Mouse (Mus musculus) lung, adult 2 months (tissue): Measurements from ENCODE around the gene Hira. TPM values are rescaled to one million over a fixed set of nuclear protein-coding genes. Genes with fewer than 3 reads are reported as not detected.

Experiments
- DNase-seq: peaks from one replicate; pipeline ENCODE4 v3.0.0; 2022
- H3K4me1 ChIP-seq: fragments of 200-500 bp; 2 replicates; pipeline ENCODE4 v1.6.1; 2011; ENCODE audit warnings: low read length; ENCODE audit not compliant: control insufficient read depth, insufficient read depth
- H3K4me3 ChIP-seq: fragments of 200-500 bp; replicated peaks from 2 replicates; pipeline ENCODE3; 2011; ENCODE audit warnings: low read depth, mild to moderate bottlenecking, control low read depth, low read length; ENCODE audit errors: extremely low read depth
- CTCF ChIP-seq: fragments of 200-500 bp; IDR thresholded peaks from 2 replicates; pipeline ENCODE4 v1.5.1; 2011; ENCODE audit warnings: mild to moderate bottlenecking, low read length, control low read depth; ENCODE audit not compliant: insufficient read depth
- POLR2A ChIP-seq: fragments of 200-500 bp; IDR thresholded peaks from 2 replicates; pipeline ENCODE4 v1.6.1; 2011; ENCODE audit warnings: low read depth, mild to moderate bottlenecking, control low read depth, low read length, borderline replicate concordance; ENCODE audit errors: extremely low read depth
- WGBS: fragments of 180-500 bp; shearing (Covaris S2); methylation state at CpG from one replicate; pipeline ENCODE4 v1.1.7; 2018; 5-methylcytosine and 5-hydroxymethylcytosine counted together
- polyA plus RNA-seq: library from polyadenylated mRNA; depleted of rRNA; stranded (reverse); fragments of >200 nt; gene quantifications from 2 replicates; pipeline ENCODE4 v1.2.3, GENCODE M21; 2012

The Hira gene
- polyA plus RNA-seq, 1 experiment, result 58.8 TPM

- Histone ChIP-seq H3K4me3 (no peak overlapping the region), H3K4me1 (no peaks in the 10 kb centered on the region)
- TF ChIP-seq CTCF (no peak), POLR2A (no peak)
- WGBS, result 75% methylated on average over 1 of the region's 1 CpGs
- no peak for DNase-seq
Observed at GRCm38 (mm10) chr16:18905648-18906047, 28.8 kb downstream of the Hira start.

- no peak for DNase-seq
- 93% methylated on average over 4 of the region's 4 CpGs for WGBS
- Histone ChIP-seq H3K4me1 (no peaks in the 10 kb centered on the region), H3K4me3 (no peak overlapping the region)
- TF ChIP-seq POLR2A, result no peak
Observed at GRCm38 (mm10) chr16:18916064-18916463, 39.2 kb downstream of the Hira start.

- no peak for TF ChIP-seq POLR2A
- TF ChIP-seq CTCF, result no peak
- WGBS, result 95% methylated on average over 2 of the region's 2 CpGs
- no peak for DNase-seq
- no peaks in the 10 kb centered on the region for H3K4me1 ChIP-seq
- H3K4me3 ChIP-seq, result no peak overlapping the region
Observed at GRCm38 (mm10) chr16:18921771-18922170, 44.9 kb downstream of the Hira start.

- Histone ChIP-seq H3K4me1 (no peaks in the 10 kb centered on the region), H3K4me3 (no peak overlapping the region)
- TF ChIP-seq POLR2A (no peak), CTCF (no peak)
- DNase-seq, result no peak
- 95% methylated on average over 1 of the region's 1 CpGs for WGBS
Observed at GRCm38 (mm10) chr16:18927963-18928362, 51.1 kb downstream of the Hira start.

- WGBS, result 62% methylated on average over 5 of the region's 5 CpGs
Observed at GRCm38 (mm10) chr16:18938321-18939082, 61.7 kb downstream of the Hira start.

GRCm38 (mm10) chr16:18943906-18944305, 67.1 kb downstream of the Hira start:
- no peak for DNase-seq
- Histone ChIP-seq H3K4me3 (no peak overlapping the region), H3K4me1 (no peaks in the 10 kb centered on the region)
- no peak for TF ChIP-seq POLR2A
- no peak for TF ChIP-seq CTCF
- 84% methylated on average over 6 of the region's 6 CpGs for WGBS

More at GRCm38 (mm10) chr16:18938321-18939082, 61.7 kb downstream of the Hira start:
- DNase-seq, result no peak
- no peak overlapping the region for H3K4me3 ChIP-seq
- peaks cover 2% of the 10 kb centered on the region; the same call in 1 of the 2 replicates for H3K4me1 ChIP-seq
- TF ChIP-seq CTCF (no peak), POLR2A (no peak)

- TF ChIP-seq CTCF (no peak), POLR2A (no peak)
- no peak for DNase-seq
- Histone ChIP-seq H3K4me1 (no peaks in the 10 kb centered on the region), H3K4me3 (no peak overlapping the region)
- WGBS, result 95% methylated on average over 9 of the region's 9 CpGs
Observed at GRCm38 (mm10) chr16:18948941-18949340, 72.1 kb downstream of the Hira start.

GRCm38 (mm10) chr16:18950351-18950750, 73.5 kb downstream of the Hira start:
- TF ChIP-seq CTCF, result no peak
- no peak for TF ChIP-seq POLR2A
- Histone ChIP-seq H3K4me3 (no peak overlapping the region), H3K4me1 (no peaks in the 10 kb centered on the region)
- no peak for DNase-seq
- WGBS, result 81% methylated on average over 2 of the region's 2 CpGs

GRCm38 (mm10) chr16:18952813-18953212, 76.0 kb downstream of the Hira start:
- DNase-seq, result no peak
- H3K4me3 ChIP-seq, result no peak overlapping the region
- H3K4me1 ChIP-seq, result no peaks in the 10 kb centered on the region
- TF ChIP-seq CTCF (no peak), POLR2A (no peak)

- DNase-seq, result no peak
- 79% methylated on average over 3 of the region's 3 CpGs for WGBS
- TF ChIP-seq POLR2A, result no peak
- TF ChIP-seq CTCF, result no peak
- no peaks in the 10 kb centered on the region for H3K4me1 ChIP-seq
- H3K4me3 ChIP-seq, result no peak overlapping the region
Observed at GRCm38 (mm10) chr16:18955070-18955469, 78.2 kb downstream of the Hira start.

- H3K4me1 ChIP-seq, result no peaks in the 10 kb centered on the region
- TF ChIP-seq POLR2A, result no peak
- TF ChIP-seq CTCF, result no peak
- H3K4me3 ChIP-seq, result no peak overlapping the region
- DNase-seq, result no peak
Observed at GRCm38 (mm10) chr16:18963486-18963885, 86.6 kb downstream of the Hira start.
